Mouse (Mus musculus) MEL-GATA-1-ER (cell line): ENCODE results near the gene H2-Ob.

Experiments
- DNase-seq: peaks from one replicate; pipeline ENCODE4 v3.0.0-alpha.2; 2012; ENCODE audit warnings: low read depth; ENCODE audit errors: extremely low read depth

H2-Ob gene

GRCm38 (mm10) chr17:34240366-34240765, 1.7 kb downstream of the H2-Ob start:
- DNase-seq: no peak

- DNase-seq: no peak
Measured at GRCm38 (mm10) chr17:34240916-34241315, 2.2 kb downstream of the H2-Ob start.

- DNase-seq: no peak
Measured at GRCm38 (mm10) chr17:34244656-34245055, 6.0 kb downstream of the H2-Ob start.

- no peak for DNase-seq
Measured at GRCm38 (mm10) chr17:34247047-34247446, 8.3 kb downstream of the H2-Ob start.

- no peak for DNase-seq
Measured at GRCm38 (mm10) chr17:34248764-34249163, 10.1 kb downstream of the H2-Ob start.

GRCm38 (mm10) chr17:34249361-34249760, 10.7 kb downstream of the H2-Ob start:
- DNase-seq: no peak

- DNase-seq: no peak
Measured at GRCm38 (mm10) chr17:34249878-34250277, 11.2 kb downstream of the H2-Ob start.

- DNase-seq: no peak
Measured at GRCm38 (mm10) chr17:34251666-34252065, 13.0 kb downstream of the H2-Ob start.

- DNase-seq: no peak
Measured at GRCm38 (mm10) chr17:34256501-34256900, 17.8 kb downstream of the H2-Ob start.

GRCm38 (mm10) chr17:34257594-34258375, 19.1 kb downstream of the H2-Ob start, which contains the start of gene H2-Ab1:
H2-Ab1 (plus strand) TSS chr17:34257689.
- peak; percentile 45 for DNase-seq

- no peak for DNase-seq
Measured at GRCm38 (mm10) chr17:34260551-34260950, 21.8 kb downstream of the H2-Ob start.

- no peak for DNase-seq
Measured at GRCm38 (mm10) chr17:34261502-34261901, 22.8 kb downstream of the H2-Ob start.

GRCm38 (mm10) chr17:34263068-34263467, 24.4 kb downstream of the H2-Ob start:
- DNase-seq: no peak

- no peak for DNase-seq
Measured at GRCm38 (mm10) chr17:34263811-34264371, 25.2 kb downstream of the H2-Ob start.

GRCm38 (mm10) chr17:34264452-34265351, 26.0 kb downstream of the H2-Ob start:
- no peak for DNase-seq

GRCm38 (mm10) chr17:34268262-34268661, 29.6 kb downstream of the H2-Ob start:
- DNase-seq: no peak

- no peak for DNase-seq
Measured at GRCm38 (mm10) chr17:34268748-34269147, 30.0 kb downstream of the H2-Ob start.

GRCm38 (mm10) chr17:34269817-34270216, 31.1 kb downstream of the H2-Ob start:
- DNase-seq: no peak

GRCm38 (mm10) chr17:34270230-34270629, 31.5 kb downstream of the H2-Ob start:
- DNase-seq: no peak

- DNase-seq: no peak
Measured at GRCm38 (mm10) chr17:34270940-34271339, 32.2 kb downstream of the H2-Ob start.

GRCm38 (mm10) chr17:34272102-34272501, 33.4 kb downstream of the H2-Ob start:
- DNase-seq: no peak

GRCm38 (mm10) chr17:34280499-34281038, 41.9 kb downstream of the H2-Ob start:
- no peak for DNase-seq
